Mouse (Mus musculus) thymus, adult 18-20 months (tissue): ENCODE results near the gene Med31.
A peak's percentile ranks its signal among the peaks of the same experiment; 100 is the strongest.

Experiments
- DNase-seq, 2 experiments: peaks; one replicate each; pipeline ENCODE4 v3.0.0; 2022; ENCODE audit warnings: mixed read lengths in 2 of 2

Gene Med31

GRCm38 (mm10) chr11:72215410-72215797 is at the start of gene Med31:
TSS of gene Med31 (minus strand) at chr11:72215592.
- DNase-seq = peak; percentile 71 to 76

GRCm38 (mm10) chr11:72256441-72256840 is 41.0 kb upstream of the Med31 start:
- no peak for DNase-seq

- DNase-seq = no peak
These were observed 40.2 kb upstream of the Med31 start for GRCm38 (mm10) chr11:72255629-72256028.

GRCm38 (mm10) chr11:72245196-72245753 is 29.9 kb upstream of the Med31 start:
- DNase-seq = no peak

- DNase-seq = no peak
These were observed 24.9 kb upstream of the Med31 start for GRCm38 (mm10) chr11:72240062-72240860.

- no peak for DNase-seq
These were observed 18.6 kb upstream of the Med31 start for GRCm38 (mm10) chr11:72234013-72234412.

- no peak for DNase-seq
These were observed 17.6 kb upstream of the Med31 start for GRCm38 (mm10) chr11:72232991-72233390.

GRCm38 (mm10) chr11:72232068-72232467 is 16.7 kb upstream of the Med31 start:
- DNase-seq = no peak

GRCm38 (mm10) chr11:72228513-72228912 is 13.1 kb upstream of the Med31 start:
- DNase-seq = no peak

GRCm38 (mm10) chr11:72226901-72227300 is 11.5 kb upstream of the Med31 start:
- no peak for DNase-seq

GRCm38 (mm10) chr11:72226020-72226791 is 10.8 kb upstream of the Med31 start:
- no peak for DNase-seq

- DNase-seq = peak in 1 of 2 experiments; percentile 26
These were observed 9.5 kb upstream of the Med31 start for GRCm38 (mm10) chr11:72224865-72225264.

GRCm38 (mm10) chr11:72223414-72223813 is 8.0 kb upstream of the Med31 start:
- DNase-seq = no peak

- peak; percentile 47 to 50 for DNase-seq
These were observed 5.9 kb upstream of the Med31 start for GRCm38 (mm10) chr11:72221278-72221677.

GRCm38 (mm10) chr11:72217116-72217515 is 1.7 kb upstream of the Med31 start:
- no peak for DNase-seq

GRCm38 (mm10) chr11:72214591-72215409 is 592 bp downstream of the Med31 start:
- peak; percentile 86 to 89 for DNase-seq

- no peak for DNase-seq
These were observed 7.5 kb downstream of the Med31 start for GRCm38 (mm10) chr11:72207834-72208377.

GRCm38 (mm10) chr11:72207204-72207833 is 8.1 kb downstream of the Med31 start, which contains the start of the genes 4933427D14Rik and Txndc17:
TSS of gene 4933427D14Rik (minus strand) at chr11:72207459.
TSS of gene Txndc17 (plus strand) at chr11:72207547.
- DNase-seq = peak; percentile 84 to 85

GRCm38 (mm10) chr11:72206341-72207203 is 8.8 kb downstream of the Med31 start, which contains the start of gene Gm43951:
TSS of gene Gm43951 (minus strand) at chr11:72206840.
- peak in 1 of 2 experiments; percentile 27 for DNase-seq

- DNase-seq = no peak
These were observed 10.1 kb downstream of the Med31 start for GRCm38 (mm10) chr11:72205256-72205655.

GRCm38 (mm10) chr11:72203440-72203839 is 12.0 kb downstream of the Med31 start:
- DNase-seq = no peak
